Mouse (Mus musculus) liver, embryonic 14.5 days (tissue): Measurements from ENCODE around the gene Hsf4. TPM values are rescaled to one million over a fixed set of nuclear protein-coding genes. Genes with fewer than 3 reads are reported as not detected.

Experiments used
- ATAC-seq: fragments of 200-750 bp; cut with Nextera tagmentation; 2 replicates; pipeline ENCODE4 v1.8.0; 2017; ENCODE audit warnings: moderate number of reproducible peaks, mild to moderate bottlenecking, moderate library complexity; ENCODE audit not compliant: insufficient read depth
- DNase-seq, 3 experiments: peaks; one replicate each; pipeline ENCODE4 v3.0.0-alpha.2; 2012 to 2013; ENCODE audit warnings: low read depth in 3 of 3, low spot score in 3 of 3
- H3K27ac ChIP-seq: fragments of 300-500 bp; sonication (generic); 2 replicates; pipeline ENCODE4 v1.5.1; 2014; ENCODE audit warnings: moderate library complexity, mild to moderate bottlenecking, control low read depth, inconsistent platforms
- H3K27me3 ChIP-seq: fragments of 300-500 bp; sonication (generic); 2 replicates; pipeline ENCODE4 v1.6.1; 2014; ENCODE audit warnings: mild to moderate bottlenecking, low read length, moderate library complexity; ENCODE audit not compliant: control insufficient read depth, insufficient read depth
- H3K36me3 ChIP-seq: fragments of 300-500 bp; sonication (generic); replicated peaks from 2 replicates; pipeline ENCODE4 v1.6.1; 2014; ENCODE audit warnings: low read depth; ENCODE audit not compliant: control insufficient read depth, insufficient read depth
- H3K4me1 ChIP-seq, 2 experiments: fragments of 200-500 bp in 1 of 2; fragments of 300-500 bp in 1 of 2; sonication (generic) in 1 of 2; replicated peaks; 2 replicates each; pipeline ENCODE4 v1.6.1; 2012 to 2014; ENCODE audit warnings: antibody characterized with exemption in 1 of 2, inconsistent platforms in 1 of 2, low read length in 1 of 2; ENCODE audit not compliant: control insufficient read depth in 2 of 2, insufficient read depth in 2 of 2
- H3K4me2 ChIP-seq: fragments of 300-500 bp; sonication (generic); 2 replicates; pipeline ENCODE4 v1.6.1; 2014; ENCODE audit warnings: low read depth, mild to moderate bottlenecking, control low read depth, moderate library complexity
- H3K4me3 ChIP-seq, 2 experiments: fragments of 200-500 bp in 1 of 2; fragments of 300-500 bp in 1 of 2; sonication (generic) in 1 of 2; 2 replicates each; pipeline ENCODE4 v1.5.1; 2012 to 2014; ENCODE audit warnings: low read depth in 2 of 2, low read length in 2 of 2, mild to moderate bottlenecking in 2 of 2, control low read depth in 1 of 2, inconsistent platforms in 1 of 2, moderate library complexity in 1 of 2; ENCODE audit not compliant: insufficient read depth in 1 of 2
- H3K9ac ChIP-seq: fragments of 300-500 bp; sonication (generic); replicated peaks from 2 replicates; pipeline ENCODE4 v1.6.1; 2014; ENCODE audit warnings: mild to moderate bottlenecking, control low read depth, moderate library complexity
- H3K9me3 ChIP-seq: fragments of 300-500 bp; sonication (generic); 2 replicates; pipeline ENCODE4 v1.6.1; 2016; ENCODE audit warnings: low read length, mixed read lengths; ENCODE audit not compliant: control insufficient read depth
- CTCF ChIP-seq: IDR thresholded peaks from 2 replicates; pipeline ENCODE4 v1.5.1; 2016; ENCODE audit warnings: antibody characterized with exemption, low read depth, control low read depth
- EP300 ChIP-seq: IDR thresholded peaks from 2 replicates; pipeline ENCODE4 v1.6.1; 2016; ENCODE audit warnings: antibody characterized with exemption, low read depth
- WGBS: fragments of 180-500 bp; shearing (Covaris S2); extraction: QIAGEN DNeasy Blood & Tissue Kit; methylation state at CpG from one replicate; pipeline ENCODE4 v1.1.7; 2014; ENCODE audit not compliant: insufficient replicate concordance; 5-methylcytosine and 5-hydroxymethylcytosine counted together
- polyA plus RNA-seq, 2 experiments: library from polyadenylated mRNA; depleted of rRNA in 1 of 2; stranded (reverse) in 1 of 2; unstranded in 1 of 2; fragments of >200 nt; fragmentation: Nextera tagmentation in 1 of 2; extraction: Ambion mirVana in 1 of 2; gene quantifications; 2 replicates each; pipeline versions ENCODE4 v1.2.1 to v1.2.3; 2012 to 2014

Gene Hsf4
- polyA plus RNA-seq, 2 experiments: 0.03 to 0.08 TPM

GRCm38 (mm10) chr8:105298351-105299252 lies 29.0 kb downstream of the Hsf4 start:
- peak overlapping the region; percentile 99 for H3K4me2 ChIP-seq
- H3K36me3 ChIP-seq: peaks cover 49% of the 10 kb centered on the region
- ATAC-seq: peak; percentile 12; the same call in 1 of the 2 replicates
- 16% methylated on average over 18 of the region's 18 CpGs for WGBS
- H3K4me1 ChIP-seq: peaks cover 43 to 55% of the 10 kb centered on the region in 2 experiments
- H3K9me3 ChIP-seq: no peaks in the 10 kb centered on the region
- peak overlapping the region; percentile 97 for H3K27ac ChIP-seq
- peak in 1 of 3 experiments; percentile 55 for DNase-seq
- TF ChIP-seq CTCF: no peak
- TF ChIP-seq EP300: no peak
- H3K4me3 ChIP-seq: peak overlapping the region; percentile 97 to 98
- no peaks in the 10 kb centered on the region for H3K27me3 ChIP-seq
- H3K9ac ChIP-seq: peak overlapping the region; percentile 95

- no peaks in the 10 kb centered on the region for H3K27me3 ChIP-seq
- H3K36me3 ChIP-seq: peaks cover 63% of the 10 kb centered on the region
- H3K27ac ChIP-seq: peak overlapping the region; percentile 97
- peak overlapping the region; percentile 95 for H3K9ac ChIP-seq
- peak overlapping the region; percentile 94 to 97 for H3K4me3 ChIP-seq
- H3K4me1 ChIP-seq: peaks cover 43 to 68% of the 10 kb centered on the region in 2 experiments
- H3K9me3 ChIP-seq: no peaks in the 10 kb centered on the region
- TF ChIP-seq EP300 (peak; percentile 91), CTCF (no peak)
- DNase-seq (peak; percentile 88 to 90 (median 90)), ATAC-seq (peak; percentile 89)
- 18% methylated on average over 8 of the region's 8 CpGs for WGBS
- H3K4me2 ChIP-seq: peak overlapping the region; percentile 99
Observed at GRCm38 (mm10) chr8:105299962-105300361, 30.4 kb downstream of the Hsf4 start.

GRCm38 (mm10) chr8:105303396-105303795 lies 33.8 kb downstream of the Hsf4 start:
- Histone ChIP-seq H3K4me2 (peak overlapping the region; percentile 99; the same call in 1 of the 2 replicates), H3K27me3 (no peaks in the 10 kb centered on the region), H3K4me3 (no peak overlapping the region), H3K9me3 (no peaks in the 10 kb centered on the region), H3K4me1 (peaks cover 39 to 63% of the 10 kb centered on the region in 2 experiments), H3K9ac (no peak overlapping the region), H3K27ac (no peak overlapping the region; the same call in none of the 2 replicates), H3K36me3 (peaks cover 82% of the 10 kb centered on the region)
- ATAC-seq (no peak), DNase-seq (no peak)
- TF ChIP-seq EP300 (no peak), CTCF (no peak)
- WGBS: 60% methylated on average over 8 of the region's 8 CpGs

GRCm38 (mm10) chr8:105303874-105304273 lies 34.3 kb downstream of the Hsf4 start:
- peaks cover 81% of the 10 kb centered on the region for H3K36me3 ChIP-seq
- no peak overlapping the region for H3K4me3 ChIP-seq
- TF ChIP-seq EP300 (no peak), CTCF (no peak)
- no peak overlapping the region for H3K9ac ChIP-seq
- H3K4me1 ChIP-seq: peaks cover 35 to 61% of the 10 kb centered on the region in 2 experiments
- 83% methylated on average over 9 of the region's 9 CpGs for WGBS
- H3K4me2 ChIP-seq: peak overlapping the region; percentile 1; the same call in 1 of the 2 replicates
- no peaks in the 10 kb centered on the region for H3K27me3 ChIP-seq
- DNase-seq (no peak), ATAC-seq (no peak)
- H3K27ac ChIP-seq: no peak overlapping the region; the same call in none of the 2 replicates
- H3K9me3 ChIP-seq: no peaks in the 10 kb centered on the region
